Mouse (Mus musculus) gastrocnemius, postnatal 25 days (tissue): Measurements from ENCODE around the gene Zfp213. TPM values are rescaled to one million over a fixed set of nuclear protein-coding genes. Genes with fewer than 3 reads are reported as not detected.
"Not testable (repeated sequence)": the region's sequence is repeated elsewhere in the genome, so short reads cannot be mapped to it uniquely, and the experiment has no call there.

Source experiments
- DNase-seq: peaks from one replicate; pipeline ENCODE4 v3.0.0; 2022
- total RNA-seq, 2 experiments: library from RNA; stranded (reverse); gene quantifications; 1 replicate in 1 of 2; 2 replicates in 1 of 2; pipeline ENCODE4 v1.2.3; 2021

Zfp213 gene
- total RNA-seq, 2 experiments from 2014 or later: 1.9 to 2.4 TPM

DNA sequence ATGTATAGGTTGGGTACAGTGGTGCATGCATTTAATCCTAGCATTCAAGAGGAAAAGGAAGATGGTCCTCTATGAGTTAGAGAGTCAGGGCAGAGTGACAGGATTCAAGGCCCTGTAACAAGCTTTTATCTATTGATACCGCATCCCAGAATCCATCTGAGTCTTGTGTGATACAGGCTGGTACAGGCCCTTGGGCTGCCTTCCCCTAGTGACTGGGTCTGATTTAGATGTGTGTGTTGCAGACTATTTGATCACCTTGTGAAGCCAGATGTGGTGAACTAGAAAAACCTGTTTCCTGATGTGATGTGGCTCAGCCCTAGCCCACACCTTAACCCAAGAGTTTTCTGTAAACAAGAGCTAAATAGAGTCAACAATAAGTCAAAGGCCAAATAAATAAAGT is 19.3 kb downstream of the Zfp213 start:
- no peak for DNase-seq

DNA sequence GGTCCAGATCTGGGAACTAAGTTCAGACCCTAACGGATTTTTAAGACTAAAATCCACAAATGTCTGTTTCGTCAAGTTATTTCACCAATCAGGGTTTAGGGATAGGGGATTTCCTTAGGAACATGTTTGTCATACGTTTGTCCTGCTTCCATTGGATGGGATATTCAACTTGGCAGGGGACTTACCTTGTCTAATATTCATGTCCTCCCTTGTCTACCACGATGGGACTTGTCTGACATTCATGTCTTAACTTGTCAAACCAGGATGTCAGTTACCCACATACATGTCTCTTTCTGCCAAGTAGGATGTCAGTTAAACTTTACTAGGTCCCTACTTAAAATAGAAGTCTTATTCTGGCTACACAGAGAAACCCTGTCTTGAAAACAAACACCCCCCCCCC is 20.1 kb downstream of the Zfp213 start:
- no peak for DNase-seq

DNA sequence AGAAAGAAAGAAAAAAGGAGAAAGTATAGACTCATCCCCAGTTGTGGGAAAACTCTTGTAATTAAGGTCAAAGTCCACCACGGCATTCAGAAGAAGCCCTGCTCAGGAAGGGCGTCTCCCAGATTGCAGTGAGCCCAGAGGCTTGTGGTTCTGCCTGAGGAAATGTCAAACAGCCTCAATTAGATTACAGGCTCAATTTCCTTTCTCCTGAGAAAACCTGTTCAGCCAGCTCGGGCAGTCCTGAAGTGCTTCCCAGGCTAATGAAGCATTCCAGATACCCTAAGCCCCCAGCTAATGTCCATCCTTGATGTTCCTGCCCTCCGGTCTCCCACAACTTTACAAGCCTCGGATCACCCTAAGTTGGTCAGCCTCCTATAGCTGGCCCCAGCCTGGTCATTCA is 20.7 kb downstream of the Zfp213 start:
- DNase-seq: no peak

- DNase-seq: no peak
Observed at GRCm38 (mm10) chr17:23542835-23543234, 21.2 kb downstream of the Zfp213 start.

DNA sequence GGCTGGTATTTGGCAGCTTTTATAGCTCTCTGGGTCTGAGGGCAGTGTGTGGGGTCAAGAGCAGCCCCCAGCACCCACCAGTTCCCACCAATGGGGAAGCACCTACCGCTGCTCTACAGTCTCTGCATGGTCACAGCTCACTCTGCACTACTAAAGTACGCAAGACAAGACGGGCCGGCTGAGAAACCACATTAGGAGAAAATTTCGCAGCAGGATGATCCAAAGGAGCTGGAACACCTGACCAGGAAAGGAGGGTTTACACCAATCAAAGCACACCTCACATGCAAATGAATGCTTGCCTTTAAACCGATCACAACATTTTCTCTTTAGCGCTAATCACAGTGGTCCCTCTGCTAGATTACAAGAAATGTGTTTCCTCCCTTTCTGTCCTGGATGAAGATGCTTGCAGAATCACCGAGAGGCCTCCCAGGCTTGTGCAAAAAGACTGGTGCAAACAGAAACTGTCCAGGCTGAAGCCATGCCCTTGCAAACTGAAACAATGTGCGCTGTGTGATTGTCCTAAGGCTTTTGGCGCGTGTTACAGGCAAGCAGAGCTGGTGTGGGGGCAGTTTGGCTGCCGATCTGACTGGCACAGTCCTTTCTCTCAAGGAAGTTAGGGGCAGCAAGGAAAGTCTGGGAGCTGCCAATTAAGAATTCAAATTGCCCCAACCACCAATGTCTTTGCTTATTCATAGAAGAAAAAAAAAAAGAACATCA is 21.9 kb downstream of the Zfp213 start:
- no peak for DNase-seq

- no peak for DNase-seq
Observed at GRCm38 (mm10) chr17:23540605-23541475, 23.2 kb downstream of the Zfp213 start.

- no peak for DNase-seq
Observed at GRCm38 (mm10) chr17:23540106-23540505, 23.9 kb downstream of the Zfp213 start.

DNA sequence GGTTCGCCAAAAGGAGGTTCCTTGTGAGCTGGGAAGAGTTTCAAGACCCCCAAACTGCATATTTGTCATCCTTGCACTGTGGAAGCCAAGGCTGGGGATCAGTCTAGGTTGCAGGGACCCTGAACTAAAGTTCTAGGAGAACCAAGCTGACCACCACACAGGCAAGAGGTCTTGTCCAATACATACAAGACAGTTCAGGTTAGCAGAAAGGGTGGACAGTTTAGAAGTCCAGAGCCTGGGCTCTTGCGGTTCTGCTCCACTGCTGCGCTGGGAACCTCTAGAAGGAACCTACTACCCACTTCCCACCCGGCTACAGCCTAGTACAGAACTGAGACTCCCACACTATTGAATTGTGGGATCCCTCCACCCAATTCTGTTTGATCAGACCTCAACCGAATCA is 24.4 kb downstream of the Zfp213 start:
- DNase-seq: no peak

GRCm38 (mm10) chr17:23538299-23539015 is 25.6 kb downstream of the Zfp213 start:
- DNase-seq: no peak

DNA sequence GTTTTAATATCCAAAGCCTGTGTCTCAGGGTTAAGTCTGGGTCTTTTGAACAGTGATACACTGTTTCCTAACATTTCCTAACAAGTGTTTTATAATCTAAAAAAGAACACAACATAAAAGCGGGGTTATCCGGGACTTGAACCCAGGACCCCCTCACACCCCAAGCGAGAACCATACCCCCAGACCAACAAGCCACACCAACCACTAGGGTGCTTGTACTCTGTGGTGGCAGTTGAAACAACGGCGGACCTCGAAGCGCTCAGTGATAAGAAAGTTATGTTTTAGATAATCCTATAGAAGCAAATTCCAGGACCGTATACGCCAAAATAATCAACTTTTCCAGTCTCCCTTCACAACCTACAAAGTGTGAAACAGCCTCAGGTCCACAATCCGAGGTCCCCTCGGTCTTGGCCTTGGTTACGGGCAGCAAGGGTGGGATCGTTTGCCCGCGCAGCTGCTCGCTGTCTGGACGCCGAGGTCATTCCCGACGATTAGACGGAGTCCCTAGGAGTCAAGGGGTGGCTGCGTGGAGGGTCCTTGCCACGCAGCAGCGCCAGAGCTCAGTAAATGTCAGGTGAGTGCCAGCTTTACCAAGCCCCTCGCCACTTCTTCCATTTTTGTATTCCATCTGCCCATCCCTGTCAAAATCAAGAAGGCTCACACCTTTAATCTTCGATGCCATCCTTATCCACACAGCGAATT is 26.3 kb downstream of the Zfp213 start:
- no peak for DNase-seq

GRCm38 (mm10) chr17:23535046-23535788 is 28.8 kb downstream of the Zfp213 start:
- DNase-seq: not testable (repeated sequence)

- DNase-seq: not testable (repeated sequence)
Observed at GRCm38 (mm10) chr17:23533591-23534490, 30.2 kb downstream of the Zfp213 start.

DNA sequence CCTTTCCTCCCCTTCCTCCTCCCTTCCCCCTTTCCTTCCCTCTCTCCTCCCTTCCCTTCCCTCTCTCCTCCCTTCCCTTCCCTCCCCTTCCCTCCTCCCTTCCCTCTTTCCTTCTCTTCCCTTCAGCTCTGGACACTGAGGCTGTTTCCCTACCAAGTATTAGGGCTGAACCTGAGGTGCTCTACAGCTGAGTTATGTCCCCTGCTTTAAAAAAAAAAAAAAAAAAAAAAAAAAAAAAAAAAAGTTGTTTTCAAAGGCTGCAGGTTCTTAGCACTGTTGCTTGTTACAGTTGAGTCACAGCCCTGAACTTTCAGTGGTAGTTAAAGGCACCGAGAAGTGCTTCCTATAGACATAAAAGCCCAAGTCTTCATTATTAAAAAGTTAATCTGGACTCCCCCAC is 32.6 kb downstream of the Zfp213 start:
- not testable (repeated sequence) for DNase-seq

GRCm38 (mm10) chr17:23522941-23523732 is 40.9 kb downstream of the Zfp213 start:
- DNase-seq: not testable (repeated sequence)

DNA sequence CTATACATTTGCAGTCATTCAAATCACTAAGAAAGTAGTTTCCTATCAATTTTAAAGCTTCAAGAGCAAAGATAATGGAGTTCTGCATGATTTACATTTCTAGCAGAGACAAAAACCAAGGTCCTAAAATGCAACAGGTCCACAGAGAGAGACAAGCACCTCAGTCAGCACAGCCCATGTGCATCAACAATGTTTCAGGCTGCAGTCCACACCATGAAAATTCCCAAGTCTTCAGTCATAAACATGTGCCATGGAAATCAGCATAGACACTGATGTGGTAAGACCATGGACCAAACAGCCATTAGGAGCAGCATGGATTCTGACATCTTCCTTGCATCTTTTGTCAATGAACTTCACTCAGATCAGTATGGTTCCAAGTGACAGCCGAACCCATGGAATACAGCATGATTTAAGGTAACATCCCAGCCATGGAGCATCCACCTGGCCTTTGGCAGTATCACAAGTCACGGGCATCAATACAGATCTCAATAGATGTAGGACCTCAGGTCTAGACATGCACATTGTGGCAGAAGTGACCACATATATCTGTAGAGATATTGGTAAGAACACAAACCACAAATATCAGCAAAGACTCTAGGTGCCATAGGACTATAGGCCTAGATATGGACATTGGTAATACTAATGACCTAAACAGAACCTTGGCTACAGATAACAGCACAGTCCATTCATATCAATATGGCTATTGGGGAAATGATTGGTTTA is 45.2 kb downstream of the Zfp213 start:
- DNase-seq: no peak
